Mouse (Mus musculus) right cerebral cortex, postnatal 36 days (tissue): ENCODE measurements at regions not wholly inside any gene's neighbourhood (a gene's known extent, or its start where the extent isn't known, plus 50 kb on each side); places are given as distances from the start of the nearest gene placed in this dataset.

ENCODE experiments used
- DNase-seq, 2 experiments: peaks; one replicate each; pipeline ENCODE4 v3.0.0; 2022; ENCODE audit warnings: low spot score in 2 of 2, mixed read lengths in 1 of 2

DNA sequence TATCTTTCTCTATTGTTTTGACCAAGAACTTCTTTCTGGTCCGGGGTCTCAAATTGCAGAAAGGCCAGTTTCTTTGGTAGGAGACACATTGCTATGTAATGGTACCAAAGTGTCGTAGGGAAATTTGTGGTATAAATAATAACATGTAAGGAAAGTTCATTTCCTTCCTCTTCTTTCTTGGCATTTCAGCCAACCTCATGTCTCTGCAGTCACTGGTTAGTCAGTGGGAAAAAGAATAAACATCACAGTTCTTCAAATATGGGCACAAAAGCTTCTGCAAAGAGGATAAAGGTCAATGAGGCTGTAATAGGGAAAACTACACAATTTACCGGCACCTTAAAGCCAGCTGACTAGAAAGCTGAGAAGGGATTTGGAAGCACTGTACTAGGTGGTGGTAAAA is 68.5 kb upstream of the Rgs1 start:
- no peak for DNase-seq

GRCm38 (mm10) chr1:144316251-144316650 is 67.2 kb upstream of the Rgs1 start:
- DNase-seq: no peak

DNA sequence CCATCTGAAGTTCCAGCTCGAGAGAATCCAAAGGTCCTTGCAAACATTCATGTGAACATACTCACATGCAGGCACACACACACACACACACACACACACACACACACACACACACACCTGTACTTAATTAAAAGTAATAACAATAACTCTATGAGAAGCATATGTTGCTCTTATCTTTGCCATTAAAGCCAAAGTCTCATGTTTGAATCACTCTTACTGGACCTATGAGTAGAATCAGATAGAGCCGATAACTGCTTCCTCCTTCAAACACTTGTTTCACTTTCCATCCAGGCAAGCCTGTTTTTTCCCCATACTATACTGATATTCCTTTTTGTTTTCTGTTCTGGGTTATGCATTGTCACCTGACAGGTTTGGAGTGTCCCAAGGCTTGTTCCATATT is 65.3 kb upstream of the Rgs1 start:
- no peak for DNase-seq

DNA sequence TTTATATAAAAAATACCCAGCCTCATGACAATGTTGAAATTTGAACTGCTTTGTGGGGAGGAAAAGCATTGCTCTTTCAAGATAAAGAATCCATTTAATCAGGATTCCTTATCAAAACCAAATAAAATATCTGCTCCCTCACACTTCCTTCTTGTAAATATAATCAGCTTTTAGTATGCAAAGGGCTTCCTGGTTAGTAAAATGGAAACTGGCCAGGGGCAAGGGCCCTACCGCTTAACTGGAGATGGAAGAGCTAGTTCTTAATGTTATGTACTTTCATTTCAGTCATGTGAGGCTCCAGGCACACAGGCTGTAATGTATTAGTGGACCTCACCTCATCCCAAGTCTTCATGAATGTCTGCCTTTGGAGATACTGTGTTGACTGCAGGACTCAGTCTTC is 64.3 kb upstream of the Rgs1 start:
- DNase-seq: no peak

DNA sequence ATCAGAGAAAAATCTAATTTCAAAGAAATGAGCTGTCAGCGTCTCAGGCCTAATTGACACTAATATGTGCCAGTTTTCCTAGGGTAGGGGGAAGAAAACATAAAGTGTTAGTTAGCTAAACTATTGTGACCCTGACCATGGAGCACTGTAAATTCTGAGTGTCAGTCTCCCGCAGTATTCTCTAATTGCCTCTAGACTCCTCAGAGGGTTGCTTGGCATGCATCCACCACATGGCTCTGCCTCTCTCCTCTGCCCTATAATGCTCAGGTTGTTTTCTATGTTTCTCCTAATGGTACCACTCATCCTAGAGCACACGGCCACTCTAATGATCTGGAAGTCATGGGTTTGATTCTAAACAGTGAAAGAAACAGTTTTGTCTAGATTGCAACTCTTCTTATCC is 60.9 kb upstream of the Rgs1 start:
- DNase-seq: no peak

GRCm38 (mm10) chr1:144308313-144308712 is 59.3 kb upstream of the Rgs1 start:
- DNase-seq: no peak

DNA sequence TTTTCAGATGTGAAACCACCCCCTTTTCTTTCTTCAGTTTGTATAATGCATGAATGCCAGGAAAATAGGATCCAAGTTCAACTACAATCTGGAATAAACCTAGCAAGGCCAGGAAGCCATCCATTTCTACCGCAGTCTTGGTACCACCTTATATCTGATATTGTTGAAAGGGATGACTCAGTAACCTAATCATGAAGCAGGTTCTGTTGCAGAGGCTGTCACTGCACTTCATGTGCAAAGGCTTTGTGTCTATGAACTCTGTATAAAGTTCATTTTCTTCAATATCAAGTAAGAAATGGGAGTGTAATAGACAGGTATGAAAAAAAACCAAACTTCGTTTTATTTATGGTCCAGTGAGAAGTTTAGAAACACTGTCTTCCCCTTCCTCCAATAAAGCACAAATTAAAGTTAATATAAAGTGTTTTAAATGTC is 58.8 kb upstream of the Rgs1 start:
- no peak for DNase-seq

DNA sequence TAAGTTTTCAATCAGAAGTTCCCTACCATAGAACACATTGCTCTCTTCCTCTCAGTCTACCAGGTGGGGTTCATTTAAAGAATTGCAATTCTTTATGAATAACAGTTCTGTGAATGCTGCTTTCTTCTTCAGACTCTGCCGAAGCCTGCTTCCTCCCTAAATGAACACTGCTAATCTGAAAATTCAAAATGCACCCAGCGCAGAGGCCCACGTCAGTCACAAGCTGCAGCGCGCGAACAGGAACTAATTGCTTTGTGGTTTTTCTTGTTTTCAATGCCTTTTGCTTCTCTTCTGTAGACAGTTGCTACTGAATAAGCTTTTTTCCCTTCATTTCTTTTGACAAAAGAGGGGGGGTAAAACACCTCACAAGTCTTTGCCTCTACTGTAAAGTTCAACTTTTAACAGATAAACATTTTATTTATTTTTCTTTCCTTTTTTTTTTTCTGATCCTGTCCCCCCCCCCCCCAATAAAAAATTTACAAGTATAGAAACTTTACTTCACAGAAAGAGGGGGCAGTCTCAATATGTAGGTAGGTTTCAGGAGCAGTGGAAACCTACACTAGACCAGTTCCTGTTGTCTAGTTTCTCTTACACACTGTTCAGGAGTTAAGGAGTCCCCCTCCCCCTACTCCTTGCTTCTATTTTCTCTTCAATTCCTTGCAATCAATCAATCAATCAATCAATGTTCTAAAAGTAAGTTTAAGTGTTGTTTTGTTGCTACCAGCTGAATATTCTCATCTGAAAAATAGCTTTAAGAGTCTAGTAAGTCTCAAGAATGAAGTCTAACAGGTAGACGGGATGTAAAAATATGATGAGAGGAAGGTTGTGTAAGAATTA is 58.2 kb upstream of the Rgs1 start:
- DNase-seq: no peak

GRCm38 (mm10) chr1:144306284-144306683 is 57.2 kb upstream of the Rgs1 start:
- DNase-seq: no peak

DNA sequence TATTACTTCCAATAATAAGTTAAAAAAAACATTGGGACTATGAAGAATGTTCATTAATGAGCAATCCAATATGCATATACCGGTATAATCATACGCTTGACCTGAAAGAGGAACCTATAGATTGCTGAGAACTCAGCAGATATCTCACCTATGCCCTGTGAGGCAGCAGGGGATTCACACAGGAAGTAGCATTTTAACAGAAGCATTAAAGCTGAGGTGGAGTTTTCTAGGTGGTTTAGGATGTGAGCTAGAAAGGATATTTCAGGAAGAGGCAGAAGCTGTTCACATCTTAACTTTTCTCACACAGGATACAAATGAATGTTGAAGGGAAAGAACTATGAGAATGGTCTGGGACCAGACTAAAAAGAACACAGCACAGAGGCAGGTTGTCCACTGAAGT is 51.6 kb upstream of the Rgs1 start:
- no peak for DNase-seq
